Mouse (Mus musculus) layer of hippocampus, postnatal 36 days (tissue): ENCODE results near the gene Gm28053. TPM values are rescaled to one million over a fixed set of nuclear protein-coding genes. Genes with fewer than 3 reads are reported as not detected.

Source experiments
- DNase-seq, 2 experiments: peaks; one replicate each; pipeline ENCODE4 v3.0.0; 2022
- total RNA-seq, 2 experiments: library from RNA; stranded (reverse); gene quantifications; 2 replicates each; pipeline ENCODE4 v1.2.3; 2021

Gene Gm28053
- total RNA-seq, 2 experiments from 2014 or later, result not detected

DNA sequence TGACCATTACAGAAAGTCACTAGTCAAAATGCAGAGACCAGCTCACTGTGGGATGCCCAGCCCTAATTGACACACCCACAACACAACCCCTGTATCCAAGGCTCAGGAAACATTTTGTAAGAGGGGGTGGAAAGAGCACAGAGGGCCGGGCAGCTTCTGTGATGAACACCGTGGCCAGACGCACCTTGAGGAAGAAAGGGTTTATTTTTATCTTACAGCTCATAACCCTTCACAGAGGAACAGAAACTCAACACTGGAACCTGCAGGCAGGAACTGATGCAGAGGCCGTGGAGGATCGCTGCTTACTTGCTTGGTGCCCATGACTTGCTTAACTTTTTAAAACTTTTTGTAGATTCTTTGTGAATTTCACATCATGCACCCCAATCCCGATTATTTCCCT is 25.4 kb upstream of the Gm28053 start:
- no peak for DNase-seq

DNA sequence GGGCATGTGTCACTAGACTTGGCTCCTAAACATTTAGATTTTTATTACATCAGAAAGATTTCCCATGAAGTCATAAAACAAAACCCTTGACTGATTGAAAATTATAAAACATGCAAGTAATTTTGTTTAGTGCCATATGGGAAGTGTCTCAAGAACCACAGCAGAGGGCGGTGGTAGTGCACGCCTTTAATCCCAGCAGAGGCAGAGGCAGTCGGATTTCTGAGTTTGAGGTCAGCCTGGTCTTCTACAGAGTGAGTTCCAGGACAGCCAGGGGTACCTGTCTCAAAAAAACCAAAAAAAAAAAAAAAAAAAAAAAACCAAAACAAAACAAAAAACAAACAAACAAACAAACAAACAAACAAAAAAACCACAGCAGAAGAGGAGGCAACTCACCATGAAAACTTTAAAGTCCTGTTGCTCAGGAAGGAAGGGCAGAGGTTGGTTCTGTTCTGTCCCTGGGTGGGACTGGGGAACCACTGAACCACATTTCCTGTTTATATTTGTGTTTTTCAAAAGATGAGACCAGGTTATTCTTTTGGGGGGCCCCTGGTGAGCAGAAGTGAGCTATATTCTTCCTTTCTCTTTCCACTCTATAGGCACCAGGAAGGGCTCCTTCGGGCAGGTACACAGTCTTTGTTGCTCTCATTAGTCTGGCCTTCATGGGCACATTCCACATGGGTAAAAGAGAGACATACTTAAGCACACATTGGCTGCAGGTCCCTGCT is 21.4 kb upstream of the Gm28053 start:
- DNase-seq, result no peak

DNA sequence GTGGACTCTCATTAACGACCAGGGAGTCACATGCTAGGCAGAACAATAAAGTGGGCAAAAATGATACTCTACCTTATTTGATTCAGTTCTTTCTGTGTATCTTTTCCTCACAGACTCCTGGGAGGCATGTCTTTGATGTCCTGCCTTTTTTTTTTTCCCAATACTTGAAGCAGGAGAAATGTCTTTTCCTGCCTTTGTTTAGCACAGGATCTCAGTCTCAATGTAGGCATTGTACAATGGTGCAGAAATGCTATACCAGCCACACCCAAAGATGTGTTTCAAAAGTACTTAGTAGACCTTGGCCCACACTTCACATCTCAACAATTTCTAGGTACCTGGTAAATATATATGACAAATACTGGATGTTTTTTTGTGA is 20.9 kb upstream of the Gm28053 start:
- no peak for DNase-seq

DNA sequence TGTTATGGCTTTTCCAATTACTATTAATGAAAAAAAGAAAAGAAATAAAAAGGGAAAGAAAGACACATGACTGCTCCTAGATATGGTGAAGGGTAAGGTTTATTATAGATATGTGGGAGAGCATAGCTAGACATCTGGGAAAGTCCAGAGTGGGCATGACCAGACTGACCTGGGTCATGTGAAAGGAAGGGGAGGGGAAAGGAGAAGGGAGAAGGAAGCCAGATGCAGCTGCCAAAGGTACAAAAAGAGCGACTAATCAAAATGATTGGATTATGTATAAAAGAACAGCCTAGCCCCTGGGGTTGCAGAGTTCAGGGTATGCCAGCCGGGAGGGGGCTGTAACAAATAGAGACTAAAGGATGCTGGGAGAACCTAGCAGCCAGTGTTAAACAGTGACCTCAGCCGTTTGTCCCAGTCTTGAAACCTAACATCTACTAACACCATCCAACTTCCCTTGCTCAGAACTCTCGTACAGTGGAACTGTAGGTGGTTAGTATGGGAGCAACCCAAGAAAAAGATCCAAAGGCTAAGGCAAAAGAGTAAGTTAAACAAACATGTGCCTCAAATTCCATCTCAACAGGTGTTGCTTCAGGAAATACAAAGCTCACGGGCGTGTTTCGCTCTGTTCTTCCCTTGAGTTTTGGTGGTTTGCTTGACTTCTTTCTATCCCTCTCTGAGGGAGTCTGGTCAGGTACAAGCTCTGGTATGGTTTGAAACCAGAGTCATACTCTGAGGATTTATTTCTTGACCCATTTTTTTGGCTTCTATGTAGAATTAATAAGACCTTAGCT is 20.1 kb upstream of the Gm28053 start:
- DNase-seq, result no peak

DNA sequence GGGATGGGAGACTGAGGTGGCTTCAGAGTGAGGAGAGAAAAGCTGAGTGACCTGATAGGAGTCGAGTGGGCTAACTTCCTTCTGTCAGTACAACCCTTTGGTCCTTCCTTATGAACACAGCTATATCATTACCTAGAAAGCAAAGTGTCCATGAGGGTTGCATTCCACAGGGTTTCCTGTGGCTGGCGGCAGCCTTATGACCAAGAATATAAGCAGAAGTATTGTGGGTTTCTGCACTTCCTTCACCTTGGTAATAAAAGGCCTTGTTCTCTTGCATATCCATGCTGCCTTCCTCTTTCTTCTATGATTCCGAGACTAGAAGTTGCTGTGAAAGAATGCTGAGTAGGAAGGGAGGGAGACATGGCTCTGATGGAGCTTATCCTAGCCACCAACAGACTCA is 19.5 kb upstream of the Gm28053 start:
- no peak for DNase-seq

DNA sequence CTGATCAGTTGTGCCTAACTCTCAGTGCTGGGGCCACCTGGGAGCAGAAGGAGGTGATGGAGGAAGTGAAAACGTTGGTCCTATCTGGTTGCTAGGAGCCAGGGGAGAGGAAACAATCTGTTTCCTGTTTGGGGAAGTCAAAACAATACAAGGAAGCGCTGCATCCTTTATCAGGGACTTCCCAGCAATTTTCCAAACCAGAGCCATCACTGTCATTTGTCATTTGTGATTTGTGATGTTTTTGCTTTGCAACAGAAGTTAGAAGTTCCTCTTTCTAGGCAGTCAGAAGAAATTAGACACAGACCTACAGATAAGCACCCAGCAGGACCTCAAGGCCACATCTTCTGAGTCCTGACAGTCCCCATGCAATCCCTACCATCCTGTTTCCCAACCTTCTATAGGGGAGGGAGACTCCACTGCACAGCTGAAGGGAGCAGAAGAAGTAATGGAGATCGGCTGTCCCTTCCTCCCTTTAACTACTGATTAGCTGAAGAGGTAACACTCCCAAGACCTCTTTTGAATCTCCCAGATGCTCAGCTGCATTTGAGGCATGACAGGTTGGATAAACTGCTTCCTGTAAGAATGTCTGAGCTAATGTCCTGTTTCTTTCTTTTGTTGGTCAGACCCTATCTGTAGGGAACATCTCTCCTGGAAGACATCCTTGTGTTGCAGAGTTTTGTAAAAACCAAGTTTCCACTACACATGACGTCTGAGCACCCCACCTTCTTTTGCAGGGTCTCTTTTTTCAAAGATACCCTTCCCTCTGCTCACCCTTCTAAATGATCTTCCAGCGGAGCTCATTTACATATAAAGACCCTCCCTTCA is 17.9 kb upstream of the Gm28053 start:
- DNase-seq, result no peak

DNA sequence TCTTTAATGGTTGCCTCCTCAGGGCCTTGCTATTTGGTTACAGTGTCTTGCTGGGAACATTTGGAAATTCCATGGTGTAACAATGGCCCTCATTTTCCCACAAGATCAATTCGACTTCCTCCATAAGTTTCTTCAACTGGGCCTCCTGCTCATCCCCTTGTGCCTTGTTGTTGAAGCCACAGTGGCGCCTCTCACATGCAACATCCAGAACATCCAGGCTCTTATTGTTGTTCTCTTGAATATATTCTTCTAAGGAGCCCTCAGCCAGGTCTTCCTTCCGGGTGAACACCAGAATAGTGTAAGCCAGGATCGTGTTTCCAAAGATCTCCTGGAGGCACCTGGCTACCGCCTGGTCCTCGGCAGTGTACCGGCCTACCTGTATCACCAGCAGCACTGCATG is 16.3 kb upstream of the Gm28053 start:
- no peak for DNase-seq

DNA sequence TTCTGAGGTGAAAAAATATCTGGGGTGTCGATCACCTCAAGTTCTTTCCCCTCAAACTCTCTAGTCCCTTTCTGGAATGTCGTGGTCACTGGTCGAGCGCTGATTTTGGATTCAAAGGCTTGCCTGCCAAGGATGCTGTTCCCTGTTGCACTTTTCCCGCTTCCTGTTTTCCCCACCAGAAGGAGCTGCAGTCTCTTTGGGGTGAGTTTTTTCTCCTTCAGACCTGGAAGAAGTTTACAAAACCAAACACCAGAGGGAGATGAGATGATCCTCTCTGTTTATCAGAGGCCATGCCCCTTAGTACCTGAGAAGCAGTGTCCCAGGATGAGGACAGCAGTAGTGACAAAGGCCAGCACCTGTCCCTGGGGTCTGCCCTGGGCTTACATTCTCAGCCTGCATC is 15.8 kb upstream of the Gm28053 start:
- DNase-seq, result no peak

DNA sequence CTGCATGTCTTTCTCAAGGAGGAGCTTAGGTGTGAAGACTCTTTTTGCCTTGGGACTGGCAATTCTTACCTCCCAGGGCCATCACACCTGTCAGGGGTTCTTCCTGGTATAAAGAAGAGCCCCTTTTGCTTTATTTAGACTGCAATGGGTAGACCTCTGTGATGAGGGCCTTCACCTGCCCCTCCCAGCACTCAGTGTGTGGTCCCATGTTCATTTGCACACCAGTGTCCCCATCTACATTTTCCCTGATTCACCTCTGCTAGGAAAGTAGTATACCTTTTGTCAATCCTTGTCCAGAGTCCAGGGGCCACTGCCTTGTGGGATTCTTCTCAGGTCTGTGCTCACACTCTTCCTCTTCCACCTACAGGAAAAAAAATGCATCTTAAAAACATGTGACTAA is 14.3 kb upstream of the Gm28053 start:
- DNase-seq, result no peak

DNA sequence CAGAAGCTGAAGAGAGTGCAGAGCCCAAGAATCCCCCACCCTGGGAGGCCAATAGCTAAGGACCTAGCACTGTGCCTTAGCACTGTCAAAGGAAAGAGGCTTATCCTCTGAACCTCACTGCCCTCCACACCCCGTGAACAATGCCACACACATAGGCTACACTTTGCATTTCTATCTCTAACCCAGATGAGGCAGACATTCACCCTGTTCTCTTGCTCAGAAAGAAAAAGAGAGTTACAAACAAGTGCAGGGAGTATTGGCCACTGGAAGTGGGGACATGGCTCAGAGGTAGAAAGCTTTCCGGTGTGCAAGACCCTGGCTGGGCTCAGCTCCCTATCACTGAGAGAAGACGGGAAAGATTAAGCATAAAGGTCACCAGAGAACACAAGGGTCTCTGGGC is 12.3 kb upstream of the Gm28053 start:
- no peak for DNase-seq

DNA sequence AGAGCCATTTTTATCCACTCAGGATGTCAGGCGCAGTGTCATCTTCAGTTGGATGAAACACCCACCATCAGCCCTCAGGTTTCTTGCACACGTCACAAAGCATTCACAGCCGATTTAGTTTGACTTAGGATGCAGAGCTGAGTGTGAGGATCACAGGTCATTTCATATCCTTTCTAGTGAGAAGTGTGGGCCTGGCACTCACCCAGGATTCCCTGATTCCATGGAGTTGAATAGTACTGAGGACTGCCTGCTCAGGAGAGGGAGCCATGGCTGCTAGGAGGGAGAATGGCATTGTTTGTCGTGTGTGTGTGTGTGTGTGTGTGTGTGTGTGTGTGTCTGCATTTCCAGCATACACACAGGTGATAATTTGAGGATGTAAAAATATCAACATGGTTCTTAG is 1.9 kb downstream of the Gm28053 start:
- no peak for DNase-seq

DNA sequence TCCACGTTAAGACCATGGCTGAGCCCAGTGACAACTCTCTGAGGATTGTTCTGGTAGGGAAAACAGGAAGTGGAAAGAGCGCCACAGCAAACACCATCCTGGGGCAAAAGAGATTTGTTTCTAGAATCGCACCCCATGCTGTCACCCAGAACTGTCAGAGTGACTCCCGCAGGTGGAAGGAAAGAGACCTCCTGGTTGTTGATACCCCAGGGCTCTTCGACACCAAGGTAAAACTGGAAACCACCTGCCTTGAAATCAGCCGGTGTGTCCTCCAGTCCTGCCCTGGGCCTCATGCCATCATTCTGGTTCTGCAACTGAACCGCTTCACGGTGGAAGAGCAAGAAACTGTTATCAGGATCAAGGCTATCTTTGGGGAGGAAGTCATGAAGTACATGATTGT is 5.1 kb downstream of the Gm28053 start:
- no peak for DNase-seq

DNA sequence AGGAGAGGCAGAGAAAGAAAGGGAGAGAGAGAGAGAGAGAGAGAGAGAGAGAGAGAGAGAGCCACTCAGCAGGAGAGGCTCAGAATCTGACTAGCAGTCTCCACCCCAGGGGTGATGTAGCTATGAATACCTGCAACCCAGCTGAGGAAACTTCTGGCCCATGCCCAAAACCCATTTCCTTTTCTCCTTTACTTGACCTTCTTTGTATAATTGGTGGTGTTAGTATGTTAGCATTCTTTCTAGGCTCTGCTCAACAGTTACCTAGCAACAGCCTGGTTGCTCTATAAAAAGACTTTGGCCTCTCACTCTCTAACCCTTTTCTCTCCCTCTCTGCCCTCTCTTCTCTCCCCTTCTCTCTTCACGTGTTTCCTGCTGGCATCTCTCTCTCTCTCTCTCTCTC is 7.1 kb downstream of the Gm28053 start:
- peak; percentile 2 to 7 for DNase-seq

DNA sequence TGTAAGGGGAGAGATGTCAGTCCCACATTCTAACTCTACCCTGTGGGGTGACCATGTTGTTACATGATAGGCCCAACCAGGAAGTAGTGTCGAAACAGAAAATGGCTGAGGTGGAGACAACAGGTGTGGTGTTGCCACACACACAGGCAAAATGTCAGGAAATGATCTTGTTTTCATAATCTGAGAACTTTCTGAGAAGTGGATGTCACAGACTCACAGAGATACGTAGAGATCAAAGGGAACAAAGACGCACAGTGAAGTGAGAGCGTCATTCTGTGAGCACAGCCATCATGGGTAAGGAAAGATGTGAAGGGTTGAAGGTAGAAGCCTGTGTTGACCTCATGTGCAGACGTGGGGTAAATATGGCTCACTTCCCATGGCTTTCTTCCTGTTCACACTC is 9.4 kb downstream of the Gm28053 start:
- DNase-seq, result no peak

DNA sequence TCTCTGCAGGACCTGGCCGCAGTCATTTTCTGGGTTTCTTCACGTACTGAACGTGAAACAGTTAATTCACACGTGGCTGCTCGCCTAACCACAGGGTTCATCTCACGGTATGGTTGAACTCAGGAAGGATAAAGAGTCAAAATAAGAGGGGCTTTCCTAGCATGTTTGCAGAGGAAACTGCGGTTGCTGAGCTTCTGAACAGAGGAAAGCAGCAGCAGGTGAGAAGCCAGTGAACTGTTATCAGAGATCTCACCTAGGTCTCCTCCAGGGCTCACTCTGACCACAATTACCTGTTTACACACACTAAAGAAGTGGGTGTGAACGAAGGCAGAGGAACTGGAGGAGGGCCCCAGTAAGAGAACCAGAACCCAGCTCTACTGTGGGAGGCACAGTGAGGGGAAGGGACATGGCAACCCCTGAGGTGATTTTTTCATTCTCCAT is 14.5 kb downstream of the Gm28053 start:
- no peak for DNase-seq

DNA sequence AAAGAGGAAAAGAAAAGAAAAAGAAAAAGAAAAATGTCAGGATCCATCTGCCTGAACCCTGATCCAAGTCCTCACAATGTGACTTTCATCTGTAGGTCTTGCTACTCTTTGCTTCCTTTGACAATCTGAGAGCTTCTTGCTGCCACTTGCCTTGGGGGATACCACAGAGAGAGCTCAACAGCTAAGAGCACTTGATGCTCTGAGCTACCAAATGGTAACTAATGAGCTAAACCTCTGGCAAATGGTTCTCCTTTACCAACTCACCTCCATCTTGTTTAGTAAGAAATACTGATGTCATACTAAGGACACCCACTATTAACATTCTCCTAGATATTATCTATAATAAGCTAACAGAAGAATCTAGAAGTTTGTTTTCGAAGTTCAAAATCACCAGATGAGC is 15.3 kb downstream of the Gm28053 start:
- DNase-seq, result no peak

DNA sequence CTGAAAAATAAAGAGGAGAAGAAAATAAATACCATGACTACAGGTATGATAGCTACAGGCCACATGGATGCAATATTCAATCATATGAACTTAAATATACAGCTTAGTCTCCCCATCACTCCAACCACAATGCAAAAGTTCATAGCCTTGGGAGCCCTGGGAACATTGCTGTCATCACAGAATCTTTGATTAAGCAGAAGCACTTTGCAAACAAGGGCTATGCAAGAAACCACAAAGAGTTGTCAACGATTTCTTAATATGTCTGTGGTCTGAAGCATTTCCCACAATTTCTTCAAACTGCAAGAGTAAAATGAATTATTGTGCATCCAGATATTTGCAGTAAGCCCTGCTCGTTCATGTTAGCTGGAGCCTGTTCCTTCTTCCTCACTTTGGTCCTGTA is 18.6 kb downstream of the Gm28053 start:
- no peak for DNase-seq

DNA sequence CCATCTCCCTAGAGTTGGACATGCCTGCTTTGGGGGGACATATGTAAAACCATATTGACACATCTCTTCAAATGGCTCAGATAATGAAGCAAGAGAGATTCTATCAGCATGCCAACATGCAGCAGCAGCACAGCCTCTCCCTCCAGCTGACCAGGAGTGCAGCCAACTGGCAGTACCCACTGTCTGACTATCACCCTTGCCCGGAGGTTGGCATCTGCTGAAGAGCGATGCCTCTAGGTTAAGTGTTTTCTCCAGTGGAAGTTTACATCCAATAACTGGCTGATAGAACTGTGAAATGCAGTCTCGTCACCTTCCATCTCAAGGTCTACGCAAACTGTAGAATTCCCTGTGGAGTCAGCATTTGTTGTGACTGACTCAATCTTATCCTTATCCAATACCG is 19.3 kb downstream of the Gm28053 start:
- DNase-seq, result no peak

DNA sequence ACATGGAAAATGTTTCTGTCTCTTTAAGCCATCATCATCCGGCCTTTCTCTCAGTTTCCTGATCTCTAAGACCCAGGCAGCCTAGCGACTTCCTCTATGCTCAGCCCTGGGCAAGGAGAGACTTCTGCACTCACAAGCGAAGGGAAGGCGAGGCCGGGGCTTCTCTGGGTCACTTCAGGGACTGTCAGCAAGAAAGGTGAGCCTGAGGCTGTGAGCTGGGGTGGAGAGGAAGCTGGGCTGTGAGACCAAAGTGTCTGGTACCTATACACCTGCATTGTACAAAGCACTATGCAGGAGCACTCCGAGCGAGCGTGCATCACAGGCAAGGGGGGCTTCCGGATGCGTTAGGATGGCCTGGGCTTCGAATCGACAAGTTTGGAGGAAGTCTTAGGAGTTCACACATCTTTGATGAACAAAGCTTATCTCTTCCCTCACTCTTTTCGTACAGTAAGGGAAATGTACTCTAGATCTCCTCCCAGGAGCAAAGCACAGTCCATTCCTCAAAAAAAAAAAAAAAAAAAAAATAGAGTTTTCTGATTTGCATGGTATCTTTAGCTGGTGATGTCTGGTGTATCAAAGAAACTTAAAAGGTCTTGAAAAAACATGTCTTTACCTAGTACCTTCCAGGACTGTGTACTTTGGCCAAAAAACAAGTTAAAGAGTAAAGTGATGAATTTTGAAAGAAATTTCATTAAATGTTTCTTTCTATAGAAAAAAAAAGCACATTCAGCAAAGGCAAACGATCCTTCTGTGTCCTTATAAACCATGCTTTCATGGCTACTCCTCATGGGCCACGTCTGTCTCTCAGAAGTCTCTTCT is 20.8 kb downstream of the Gm28053 start, which contains the start of gene Gimap1:
Gimap1 (plus strand) TSS at position 94 of the 819 bp plus-strand sequence.
- DNase-seq, result no peak

DNA sequence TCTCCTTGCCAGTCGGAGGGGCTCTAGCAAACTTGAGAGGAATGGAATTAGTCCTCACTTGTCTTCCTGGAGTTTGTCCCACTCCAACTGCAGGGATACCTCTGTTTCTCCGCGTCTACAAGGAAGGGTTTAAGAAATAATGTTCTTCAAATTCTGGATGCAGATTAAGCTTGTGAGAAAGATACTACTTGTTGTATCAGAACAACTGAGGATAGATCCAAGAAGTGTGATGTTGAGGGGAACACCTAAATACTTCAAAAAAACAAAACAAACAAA is 21.3 kb downstream of the Gm28053 start:
- no peak for DNase-seq

DNA sequence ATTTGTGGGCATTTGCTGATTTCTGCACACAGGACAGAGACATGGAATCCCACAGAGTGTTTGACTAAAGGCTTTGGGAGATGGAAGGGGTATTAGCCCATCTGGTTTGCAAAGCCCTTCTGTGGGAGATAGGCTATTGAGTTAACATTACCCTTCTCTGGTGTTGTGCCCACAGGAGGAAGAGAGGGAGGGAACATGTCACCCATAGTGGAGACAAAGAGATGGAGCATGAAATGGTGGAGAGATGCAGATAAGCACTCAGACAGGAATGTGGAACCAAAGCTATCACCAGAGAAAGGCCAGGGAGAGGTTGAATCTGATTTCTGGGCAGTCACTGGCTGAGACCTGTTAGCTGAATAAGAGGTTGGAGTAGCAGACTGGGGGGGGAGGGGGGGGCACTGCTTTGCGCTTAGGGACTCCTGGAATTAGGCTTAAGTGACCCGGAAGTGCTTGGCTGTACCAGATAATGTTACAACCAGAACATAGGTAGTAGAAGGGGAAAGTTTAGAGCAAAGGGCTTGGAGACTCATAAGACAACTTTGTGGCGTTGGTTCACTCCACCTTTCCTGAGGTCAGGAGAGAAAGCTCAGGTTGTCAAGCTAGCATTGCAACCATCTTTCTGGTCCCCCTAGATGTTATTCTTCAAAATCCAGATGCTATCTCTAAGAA is 22.2 kb downstream of the Gm28053 start:
- DNase-seq, result no peak

DNA sequence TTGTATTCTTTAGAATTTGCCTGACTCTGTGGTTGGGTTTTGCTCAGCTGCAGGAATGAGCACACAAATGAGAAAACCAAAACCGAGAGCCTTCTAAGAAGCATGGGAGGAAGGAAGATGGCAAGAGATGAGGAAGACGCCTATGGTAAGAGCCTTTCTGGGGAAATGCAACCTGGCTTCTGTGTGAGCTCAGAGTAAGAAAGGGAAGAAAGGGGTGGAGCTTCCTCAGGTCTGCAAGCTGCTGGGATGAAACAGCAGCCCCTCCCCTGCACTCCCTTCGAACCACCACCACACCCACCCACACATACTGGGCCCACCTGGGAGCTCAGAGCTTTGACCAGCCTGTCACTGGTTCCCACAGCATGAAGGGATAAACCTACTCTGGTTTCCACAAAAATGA is 22.9 kb downstream of the Gm28053 start:
- no peak for DNase-seq
